Mouse (Mus musculus): Measurements from ENCODE around the gene Grip2. TPM values are rescaled to one million over a fixed set of nuclear protein-coding genes. Genes with fewer than 3 reads are reported as not detected.

Gene Grip2
- 0.05 TPM in 1 of 2 replicates, not detected in the other for polyA plus RNA-seq (2015; fragmentation: Nextera tagmentation; extraction: Ambion mirVana)

DNA sequence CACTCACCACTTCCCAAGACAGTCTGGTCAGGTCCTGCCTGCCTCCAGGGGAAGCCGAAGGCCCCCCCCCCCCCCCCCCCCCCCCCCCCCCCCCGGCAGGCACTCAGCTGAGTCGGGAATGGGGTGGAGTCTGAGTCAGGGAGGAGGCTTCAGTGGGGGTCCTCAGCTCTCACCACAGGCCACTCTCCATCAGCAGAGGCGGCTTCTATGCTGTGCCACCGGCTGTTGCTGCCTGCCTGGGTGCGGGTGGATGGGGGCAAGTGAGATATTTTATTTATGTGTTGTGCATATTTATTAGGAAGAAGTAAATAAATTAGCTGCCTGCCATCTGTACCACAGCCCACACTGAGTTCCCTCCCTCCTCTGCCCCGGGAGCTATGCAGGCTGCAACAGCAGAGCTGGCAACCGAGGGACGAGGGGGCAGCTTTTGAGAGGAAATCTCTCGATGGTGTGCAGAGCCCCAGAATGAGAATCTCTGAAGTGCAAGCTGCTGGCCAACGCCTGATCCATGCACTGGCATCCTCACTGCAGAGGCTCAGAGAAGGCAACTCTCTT lies at the start of gene Grip2:
Grip2 (minus strand) TSS at position 235 of the 555 bp plus-strand sequence.
- DNase-seq (no peak), ATAC-seq (no peak)
- Histone ChIP-seq H3K4me1 (ENCODE audit: insufficient read depth) (no peaks in the 10 kb centered on the region), H3K4me2 (ENCODE audit: low read depth, low read length) (no peak within 1 kb of the TSS), H3K9ac (replicated peaks) (no peak within 1 kb of the TSS), H3K36me3 (replicated peaks; ENCODE audit: insufficient read depth, low read length) (no peaks in the 10 kb centered on the region), H3K4me3 (ENCODE audit: low read depth, low read length) (no peak within 1 kb of the TSS), H3K9me3 (ENCODE audit: low read length) (no peaks in the 10 kb centered on the region), H3K27me3 (ENCODE audit: insufficient read depth, low read length) (no peaks in the 10 kb centered on the region), H3K27ac (ENCODE audit: low read depth) (no peak within 1 kb of the TSS)
- 64% methylated on average over 9 of the region's 11 CpGs for WGBS (ENCODE audit: insufficient replicate concordance)
- no peak for TF ChIP-seq CTCF (IDR thresholded peaks at IDR 0.05; ENCODE audit: low read depth)
- no peak for TF ChIP-seq EP300 (IDR thresholded peaks at IDR 0.05; ENCODE audit: low read depth)

DNA sequence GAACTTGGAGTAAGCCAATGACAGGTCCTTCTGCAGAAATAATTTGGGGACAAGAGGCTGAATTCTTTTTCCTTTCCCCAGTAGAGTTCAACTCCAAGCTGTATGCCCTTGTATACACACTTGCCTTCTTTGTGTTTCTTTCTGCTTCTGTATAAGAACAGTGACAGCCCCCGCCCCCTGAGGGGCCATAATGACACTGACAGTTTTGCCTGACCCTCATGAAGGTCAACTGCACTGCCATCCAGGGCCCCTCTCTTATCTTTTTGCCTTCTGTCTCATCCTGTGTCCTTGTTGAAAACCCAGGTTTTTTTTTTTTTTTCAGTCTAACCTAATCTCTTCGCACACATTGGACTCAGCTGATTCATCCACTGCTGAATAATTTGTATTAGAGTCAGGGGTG lies 45.7 kb upstream of the Grip2 start:
- DNase-seq (no peak), ATAC-seq (no peak)
- TF ChIP-seq EP300 (IDR thresholded peaks at IDR 0.05; ENCODE audit: low read depth) (no peak), CTCF (IDR thresholded peaks at IDR 0.05; ENCODE audit: low read depth) (no peak)

DNA sequence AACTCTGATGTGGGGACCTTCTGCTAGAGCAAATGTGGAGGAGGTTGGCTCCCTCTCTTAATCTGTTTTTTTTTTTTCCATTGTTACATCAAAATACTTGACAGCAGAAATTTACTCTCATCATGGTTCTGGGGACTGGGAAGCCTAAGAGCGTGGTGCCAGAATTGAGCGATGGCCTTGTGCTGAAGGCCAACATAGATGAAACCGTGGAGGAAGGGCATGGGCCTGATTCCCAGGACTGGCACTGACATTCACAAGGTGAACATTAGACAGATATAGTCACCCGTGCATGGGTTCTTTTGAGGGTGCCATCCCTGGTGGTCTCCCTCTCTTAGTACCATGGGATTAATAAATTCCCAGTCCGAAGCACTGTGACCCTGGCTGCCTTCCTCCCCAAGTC lies 41.0 kb upstream of the Grip2 start:
- ATAC-seq (no peak), DNase-seq (no peak)
- no peak overlapping the region for H3K27ac ChIP-seq (ENCODE audit: low read depth)
- H3K36me3 ChIP-seq (replicated peaks; ENCODE audit: insufficient read depth, low read length) = no peaks in the 10 kb centered on the region
- no peaks in the 10 kb centered on the region for H3K4me1 ChIP-seq (ENCODE audit: insufficient read depth)
- no peak overlapping the region for H3K4me3 ChIP-seq (ENCODE audit: low read depth, low read length)
- no peak for TF ChIP-seq EP300 (IDR thresholded peaks at IDR 0.05; ENCODE audit: low read depth)
- TF ChIP-seq CTCF (IDR thresholded peaks at IDR 0.05; ENCODE audit: low read depth) = no peak
- H3K4me2 ChIP-seq (ENCODE audit: low read depth, low read length) = no peak overlapping the region
- H3K27me3 ChIP-seq (ENCODE audit: insufficient read depth, low read length) = no peaks in the 10 kb centered on the region
- H3K9me3 ChIP-seq (ENCODE audit: low read length) = no peaks in the 10 kb centered on the region
- 80% methylated on average over 5 of the region's 5 CpGs for WGBS (ENCODE audit: insufficient replicate concordance)
- H3K9ac ChIP-seq (replicated peaks) = no peak overlapping the region

More for the DNA sequence above, 45.7 kb upstream of the Grip2 start:
- H3K4me3 ChIP-seq (ENCODE audit: low read depth, low read length) = no peak overlapping the region
- 44% methylated on average over 2 of the region's 2 CpGs for WGBS (ENCODE audit: insufficient replicate concordance)
- no peaks in the 10 kb centered on the region for H3K36me3 ChIP-seq (replicated peaks; ENCODE audit: insufficient read depth, low read length)
- H3K4me2 ChIP-seq (ENCODE audit: low read depth, low read length) = no peak overlapping the region
- H3K9me3 ChIP-seq (ENCODE audit: low read length) = no peaks in the 10 kb centered on the region
- 0 out of 2 replicates have a peak, but pooled peaks cover 4% of the 10 kb centered on the region for H3K4me1 ChIP-seq (ENCODE audit: insufficient read depth)
- H3K9ac ChIP-seq (replicated peaks) = no peak overlapping the region
- H3K27ac ChIP-seq (ENCODE audit: low read depth) = no peak overlapping the region
- H3K27me3 ChIP-seq (ENCODE audit: insufficient read depth, low read length) = no peaks in the 10 kb centered on the region

DNA sequence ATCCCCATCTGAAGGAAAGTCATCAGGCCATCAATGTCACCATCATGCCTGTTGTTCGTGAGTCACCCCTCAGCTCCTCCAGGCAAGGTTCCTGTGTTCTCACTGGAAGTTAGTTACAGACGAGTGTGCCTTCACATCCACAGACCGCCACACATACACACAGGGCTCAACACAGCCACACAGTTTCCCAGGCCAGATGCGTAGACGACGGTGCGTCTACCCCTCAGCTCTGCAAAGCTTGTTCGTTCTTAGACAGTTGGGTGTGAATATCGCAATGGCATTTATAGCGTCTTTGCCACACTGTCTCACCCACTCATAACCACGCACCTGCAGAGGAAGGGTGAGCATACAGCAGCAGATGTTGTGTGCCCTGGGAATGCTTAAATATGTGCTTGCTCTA lies 38.6 kb upstream of the Grip2 start:
- H3K9me3 ChIP-seq (ENCODE audit: low read length) = no peaks in the 10 kb centered on the region
- TF ChIP-seq CTCF (IDR thresholded peaks at IDR 0.05; ENCODE audit: low read depth) = no peak
- TF ChIP-seq EP300 (IDR thresholded peaks at IDR 0.05; ENCODE audit: low read depth) = no peak
- no peak overlapping the region for H3K9ac ChIP-seq (replicated peaks)
- ATAC-seq = no peak
- H3K27me3 ChIP-seq (ENCODE audit: insufficient read depth, low read length) = no peaks in the 10 kb centered on the region
- no peaks in the 10 kb centered on the region for H3K4me1 ChIP-seq (ENCODE audit: insufficient read depth)
- H3K36me3 ChIP-seq (replicated peaks; ENCODE audit: insufficient read depth, low read length) = no peaks in the 10 kb centered on the region
- 78% methylated on average over 11 of the region's 11 CpGs for WGBS (ENCODE audit: insufficient replicate concordance)
- H3K27ac ChIP-seq (ENCODE audit: low read depth) = no peak overlapping the region
- no peak overlapping the region for H3K4me3 ChIP-seq (ENCODE audit: low read depth, low read length)
- H3K4me2 ChIP-seq (ENCODE audit: low read depth, low read length) = no peak overlapping the region
- no peak for DNase-seq

- Histone ChIP-seq H3K27me3 (ENCODE audit: insufficient read depth, low read length) (no peaks in the 10 kb centered on the region), H3K4me3 (ENCODE audit: low read depth, low read length) (no peak overlapping the region), H3K9me3 (ENCODE audit: low read length) (no peaks in the 10 kb centered on the region), H3K36me3 (replicated peaks; ENCODE audit: insufficient read depth, low read length) (no peaks in the 10 kb centered on the region), H3K27ac (ENCODE audit: low read depth) (no peak overlapping the region), H3K4me1 (ENCODE audit: insufficient read depth) (no peaks in the 10 kb centered on the region), H3K4me2 (ENCODE audit: low read depth, low read length) (no peak overlapping the region), H3K9ac (replicated peaks) (no peak overlapping the region)
- no peak for ATAC-seq
- TF ChIP-seq CTCF (IDR thresholded peaks at IDR 0.05; ENCODE audit: low read depth) (no peak), EP300 (IDR thresholded peaks at IDR 0.05; ENCODE audit: low read depth) (no peak)
- 37% methylated on average over 5 of the region's 5 CpGs for WGBS (ENCODE audit: insufficient replicate concordance)
- DNase-seq = no peak
Measured at GRCm38 (mm10) chr6:91864595-91864994, 37.5 kb upstream of the Grip2 start.

GRCm38 (mm10) chr6:91862848-91863247 lies 35.8 kb upstream of the Grip2 start:
- DNase-seq (no peak), ATAC-seq (no peak)
- Histone ChIP-seq H3K4me3 (ENCODE audit: low read depth, low read length) (no peak overlapping the region), H3K9me3 (ENCODE audit: low read length) (no peaks in the 10 kb centered on the region), H3K27me3 (ENCODE audit: insufficient read depth, low read length) (no peaks in the 10 kb centered on the region), H3K9ac (replicated peaks) (no peak overlapping the region), H3K4me1 (ENCODE audit: insufficient read depth) (no peaks in the 10 kb centered on the region), H3K4me2 (ENCODE audit: low read depth, low read length) (no peak overlapping the region), H3K27ac (ENCODE audit: low read depth) (no peak overlapping the region), H3K36me3 (replicated peaks; ENCODE audit: insufficient read depth, low read length) (no peaks in the 10 kb centered on the region)
- no peak for TF ChIP-seq CTCF (IDR thresholded peaks at IDR 0.05; ENCODE audit: low read depth)

- no peak overlapping the region for H3K9ac ChIP-seq (replicated peaks)
- no peaks in the 10 kb centered on the region for H3K4me1 ChIP-seq (ENCODE audit: insufficient read depth)
- H3K27me3 ChIP-seq (ENCODE audit: insufficient read depth, low read length) = no peaks in the 10 kb centered on the region
- H3K27ac ChIP-seq (ENCODE audit: low read depth) = no peak overlapping the region
- DNase-seq = no peak
- H3K4me2 ChIP-seq (ENCODE audit: low read depth, low read length) = no peak overlapping the region
- no peak for TF ChIP-seq EP300 (IDR thresholded peaks at IDR 0.05; ENCODE audit: low read depth)
- TF ChIP-seq CTCF (IDR thresholded peaks at IDR 0.05; ENCODE audit: low read depth) = no peak
- no peak for ATAC-seq
- 63% methylated on average over 5 of the region's 5 CpGs for WGBS (ENCODE audit: insufficient replicate concordance)
- H3K9me3 ChIP-seq (ENCODE audit: low read length) = no peaks in the 10 kb centered on the region
- H3K36me3 ChIP-seq (replicated peaks; ENCODE audit: insufficient read depth, low read length) = no peaks in the 10 kb centered on the region
- no peak overlapping the region for H3K4me3 ChIP-seq (ENCODE audit: low read depth, low read length)
Measured at GRCm38 (mm10) chr6:91858339-91858738, 31.3 kb upstream of the Grip2 start.
